Mouse (Mus musculus): ENCODE data around the gene Gsto2. TPM values are rescaled to one million over a fixed set of nuclear protein-coding genes. Genes with fewer than 3 reads are reported as not detected.
A peak's percentile ranks its signal among the peaks of the same experiment; 100 is the strongest.

The Gsto2 gene
- polyA plus RNA-seq, 1 experiment from 2014 or later = 1.1 TPM

DNA sequence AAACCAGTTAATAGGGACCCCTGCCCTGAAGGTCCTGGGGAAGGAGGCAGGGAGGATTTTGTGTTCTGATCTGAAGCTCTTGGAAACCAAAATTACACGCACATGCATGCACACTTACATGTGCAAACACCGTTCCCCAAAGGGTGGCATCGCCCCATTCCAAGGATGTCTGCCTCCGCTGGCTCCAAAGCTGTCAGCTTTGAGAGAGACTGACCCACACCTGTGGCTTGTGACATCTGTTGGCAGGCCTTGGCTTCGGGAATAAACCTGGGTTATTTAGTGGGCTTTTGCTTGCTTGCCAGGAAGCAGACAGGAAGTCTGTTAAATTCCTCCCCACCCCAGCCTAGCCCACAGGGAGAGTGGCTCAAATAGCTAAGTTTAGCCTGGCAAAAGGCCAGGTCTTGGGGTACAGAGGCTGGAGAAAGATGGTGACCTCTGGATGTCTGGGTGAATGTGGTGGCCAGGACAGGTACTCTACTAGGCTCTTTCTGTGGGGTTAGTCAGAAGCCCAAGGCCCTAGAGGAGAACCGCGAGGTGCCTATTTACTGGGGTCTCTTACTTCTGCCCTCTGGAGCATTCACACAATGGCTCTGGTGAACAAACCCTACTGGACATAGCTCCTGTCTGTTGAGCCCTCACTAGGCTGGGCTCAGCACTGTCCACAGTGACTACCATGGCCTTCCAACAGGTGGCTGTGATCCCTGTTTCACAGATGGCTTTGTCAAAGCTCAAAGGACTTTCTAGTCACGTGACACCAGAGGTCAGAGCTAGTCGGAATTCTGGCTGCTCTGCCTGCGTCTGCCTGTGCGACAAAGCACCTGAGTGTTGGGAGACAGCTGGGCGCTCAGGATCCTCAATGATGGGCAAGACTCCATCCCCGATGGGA is 37.2 kb downstream of the Gsto2 start:
- Histone ChIP-seq H3K9ac (no peak overlapping the region), H3K9me3 (no peaks in the 10 kb centered on the region), H3K4me3 (no peak overlapping the region), H3K36me3 (peaks cover 3% of the 10 kb centered on the region), H3K27me3 (no peaks in the 10 kb centered on the region), H3K4me2 (no peak overlapping the region), H3K27ac (no peak overlapping the region), H3K4me1 (replicated peaks) (peaks cover 34% of the 10 kb centered on the region)
- WGBS = 77% methylated on average over 13 of the region's 13 CpGs
- ATAC-seq (ENCODE audit: low FRiP score) = no peak

DNA sequence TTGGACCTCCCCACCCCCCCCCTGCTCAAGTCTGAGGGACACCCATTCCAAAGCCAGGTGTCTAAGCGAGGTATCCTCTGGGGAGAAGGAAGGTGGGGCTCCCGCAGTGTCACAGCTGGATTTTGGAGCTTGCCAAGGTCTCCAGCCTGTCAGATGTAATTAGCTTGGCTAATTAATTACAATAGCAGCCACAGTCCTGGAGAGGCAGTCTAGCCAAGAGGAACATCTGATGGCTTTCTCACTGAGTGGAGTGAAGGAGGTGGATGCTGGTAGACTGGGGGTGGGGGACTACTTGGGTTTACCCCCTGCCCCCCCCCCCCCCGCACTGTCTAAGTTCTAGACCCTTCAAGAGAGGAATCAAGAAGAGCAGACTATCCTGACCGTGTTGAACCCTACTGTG is 38.3 kb downstream of the Gsto2 start:
- Histone ChIP-seq H3K4me1 (replicated peaks) (peaks cover 38% of the 10 kb centered on the region), H3K9ac (no peak overlapping the region), H3K36me3 (no peaks in the 10 kb centered on the region), H3K27me3 (no peaks in the 10 kb centered on the region), H3K9me3 (no peaks in the 10 kb centered on the region), H3K27ac (no peak overlapping the region), H3K4me2 (no peak overlapping the region), H3K4me3 (no peak overlapping the region)
- 0 out of 2 replicates have a peak, but pooled peaks have one; percentile 43 for ATAC-seq (ENCODE audit: low FRiP score)
- WGBS = 53% methylated on average over 4 of the region's 4 CpGs

DNA sequence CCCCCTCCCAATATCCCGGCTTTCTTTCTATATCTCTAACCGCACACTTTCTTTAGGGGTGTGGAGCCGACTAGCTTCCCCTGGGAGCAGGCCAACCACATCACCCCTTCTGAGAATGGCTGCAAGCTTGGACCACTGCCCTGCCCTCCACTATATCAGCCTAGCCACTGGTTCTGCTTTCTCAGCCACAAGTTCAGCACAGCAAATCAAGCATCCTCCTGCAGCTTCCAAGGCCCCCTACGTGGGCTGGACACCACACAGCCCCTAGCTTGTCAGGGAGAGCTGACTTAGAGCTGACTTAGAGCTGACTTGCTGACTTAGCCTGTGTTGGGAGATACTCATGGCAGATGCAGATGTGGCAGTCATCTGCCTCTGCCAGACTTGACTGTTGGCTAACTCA is 39.7 kb downstream of the Gsto2 start:
- Histone ChIP-seq H3K27me3 (no peaks in the 10 kb centered on the region), H3K9ac (no peak overlapping the region), H3K4me1 (replicated peaks) (peaks cover 52% of the 10 kb centered on the region), H3K27ac (no peak overlapping the region), H3K4me3 (no peak overlapping the region), H3K4me2 (no peak overlapping the region), H3K9me3 (no peaks in the 10 kb centered on the region), H3K36me3 (no peaks in the 10 kb centered on the region)
- no peak for ATAC-seq (ENCODE audit: low FRiP score)
- WGBS = 84% methylated on average over 4 of the region's 4 CpGs

- Histone ChIP-seq H3K4me2 (no peak overlapping the region), H3K27ac (no peak overlapping the region), H3K36me3 (no peaks in the 10 kb centered on the region), H3K27me3 (no peaks in the 10 kb centered on the region), H3K9ac (no peak overlapping the region), H3K9me3 (no peaks in the 10 kb centered on the region), H3K4me1 (replicated peaks) (peaks cover 57% of the 10 kb centered on the region), H3K4me3 (no peak overlapping the region)
- 91% methylated on average over 5 of the region's 5 CpGs for WGBS
- ATAC-seq (ENCODE audit: low FRiP score) = no peak
These were observed 40.3 kb downstream of the Gsto2 start for GRCm38 (mm10) chr19:47905603-47906002.

- Histone ChIP-seq H3K4me2 (no peak overlapping the region), H3K36me3 (no peaks in the 10 kb centered on the region), H3K9ac (no peak overlapping the region), H3K27ac (no peak overlapping the region), H3K27me3 (no peaks in the 10 kb centered on the region), H3K4me1 (replicated peaks) (peaks cover 50% of the 10 kb centered on the region), H3K4me3 (no peak overlapping the region), H3K9me3 (no peaks in the 10 kb centered on the region)
- WGBS = 95% methylated on average over 9 of the region's 9 CpGs
- no peak for ATAC-seq (ENCODE audit: low FRiP score)
These were observed 42.3 kb downstream of the Gsto2 start for GRCm38 (mm10) chr19:47907596-47907995.

DNA sequence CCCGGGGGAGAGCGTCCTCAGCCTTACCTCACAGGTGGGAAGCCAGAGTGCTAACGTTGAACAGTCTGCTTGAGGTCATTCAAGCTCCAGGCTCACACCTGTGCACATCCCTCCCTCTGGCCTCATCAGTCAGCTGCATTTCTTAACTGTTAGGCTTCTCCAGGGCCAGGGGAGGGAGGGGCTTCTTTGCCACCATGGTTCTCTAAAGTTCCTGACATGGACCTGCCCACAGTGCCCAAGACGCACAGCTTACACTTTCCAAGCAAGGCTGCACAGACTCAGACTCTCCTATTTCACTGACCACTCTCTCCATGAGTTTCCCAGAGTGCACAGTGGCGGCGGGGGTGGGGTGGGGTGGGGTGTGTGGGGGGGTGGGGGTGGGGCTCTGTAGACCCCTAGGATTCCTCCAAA is 43.6 kb downstream of the Gsto2 start:
- peak; percentile 50 for ATAC-seq (ENCODE audit: low FRiP score)
- no peaks in the 10 kb centered on the region for H3K36me3 ChIP-seq
- H3K27ac ChIP-seq = peak overlapping the region; percentile 98
- 34% methylated on average over 5 of the region's 6 CpGs for WGBS
- no peaks in the 10 kb centered on the region for H3K9me3 ChIP-seq
- H3K4me2 ChIP-seq = peak overlapping the region; percentile 60
- H3K9ac ChIP-seq = peak overlapping the region; percentile 82
- peaks cover 37% of the 10 kb centered on the region for H3K4me1 ChIP-seq (replicated peaks)
- H3K27me3 ChIP-seq = no peaks in the 10 kb centered on the region
- H3K4me3 ChIP-seq = peak overlapping the region; percentile 35; the same call in 1 of the 2 replicates

- WGBS = 0% methylated on average over 10 of the region's 10 CpGs
- ATAC-seq (ENCODE audit: low FRiP score) = peak; percentile 81
- H3K4me1 ChIP-seq (replicated peaks) = peaks cover 36% of the 10 kb centered on the region
These were observed 44.2 kb downstream of the Gsto2 start for GRCm38 (mm10) chr19:47909387-47910116.

GRCm38 (mm10) chr19:47910117-47910618 is 44.8 kb downstream of the Gsto2 start:
- 42% methylated on average over 4 of the region's 4 CpGs for WGBS
- Histone ChIP-seq H3K9me3 (no peaks in the 10 kb centered on the region), H3K4me2 (peak overlapping the region; percentile 60), H3K36me3 (no peaks in the 10 kb centered on the region), H3K27ac (peak overlapping the region; percentile 98), H3K9ac (peak overlapping the region; percentile 82), H3K4me3 (no peak overlapping the region), H3K27me3 (no peaks in the 10 kb centered on the region), H3K4me1 (replicated peaks) (peaks cover 32% of the 10 kb centered on the region)
- peak; percentile 7; the same call in 1 of the 2 replicates for ATAC-seq (ENCODE audit: low FRiP score)

More at GRCm38 (mm10) chr19:47909387-47910116, 44.2 kb downstream of the Gsto2 start:
- H3K9ac ChIP-seq = peak overlapping the region; percentile 82
- no peaks in the 10 kb centered on the region for H3K36me3 ChIP-seq
- H3K27ac ChIP-seq = peak overlapping the region; percentile 98
- no peaks in the 10 kb centered on the region for H3K27me3 ChIP-seq
- peak overlapping the region; percentile 60 for H3K4me2 ChIP-seq
- H3K4me3 ChIP-seq = peak overlapping the region; percentile 35
- H3K9me3 ChIP-seq = no peaks in the 10 kb centered on the region

DNA sequence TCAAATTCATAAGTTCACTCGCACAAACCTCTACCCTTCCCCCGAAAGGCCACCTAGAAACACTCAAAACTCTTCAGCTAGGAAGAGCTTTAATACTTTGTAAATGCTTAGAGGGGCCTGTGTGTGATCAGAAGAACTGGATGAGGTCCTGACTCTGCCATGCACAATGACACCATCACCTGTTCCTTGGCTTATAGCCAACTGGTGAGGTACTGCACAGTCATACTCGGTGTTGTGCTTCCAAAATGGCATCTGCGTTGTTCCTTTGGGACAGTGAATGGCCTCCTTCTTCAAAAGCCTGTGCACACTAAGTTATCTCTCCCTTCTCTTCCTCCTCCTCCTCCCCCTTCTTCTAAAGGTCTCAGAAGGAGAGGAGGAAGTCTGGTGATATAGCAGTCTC is 45.4 kb downstream of the Gsto2 start:
- H3K4me2 ChIP-seq = no peak overlapping the region
- peak overlapping the region; percentile 98; the same call in 1 of the 2 replicates for H3K27ac ChIP-seq
- no peak overlapping the region for H3K9ac ChIP-seq
- H3K36me3 ChIP-seq = no peaks in the 10 kb centered on the region
- no peak overlapping the region for H3K4me3 ChIP-seq
- no peaks in the 10 kb centered on the region for H3K27me3 ChIP-seq
- WGBS = 89% methylated on average over 4 of the region's 4 CpGs
- ATAC-seq (ENCODE audit: low FRiP score) = no peak
- H3K4me1 ChIP-seq (replicated peaks) = peaks cover 28% of the 10 kb centered on the region
- no peaks in the 10 kb centered on the region for H3K9me3 ChIP-seq

GRCm38 (mm10) chr19:47913344-47913743 is 48.0 kb downstream of the Gsto2 start:
- no peak overlapping the region for H3K9ac ChIP-seq
- peaks cover 47% of the 10 kb centered on the region for H3K4me1 ChIP-seq (replicated peaks)
- 96% methylated on average over 7 of the region's 7 CpGs for WGBS
- no peaks in the 10 kb centered on the region for H3K27me3 ChIP-seq
- ATAC-seq (ENCODE audit: low FRiP score) = no peak
- no peaks in the 10 kb centered on the region for H3K36me3 ChIP-seq
- no peak overlapping the region for H3K4me2 ChIP-seq
- H3K9me3 ChIP-seq = no peaks in the 10 kb centered on the region
- no peak overlapping the region for H3K4me3 ChIP-seq
- no peak overlapping the region for H3K27ac ChIP-seq

DNA sequence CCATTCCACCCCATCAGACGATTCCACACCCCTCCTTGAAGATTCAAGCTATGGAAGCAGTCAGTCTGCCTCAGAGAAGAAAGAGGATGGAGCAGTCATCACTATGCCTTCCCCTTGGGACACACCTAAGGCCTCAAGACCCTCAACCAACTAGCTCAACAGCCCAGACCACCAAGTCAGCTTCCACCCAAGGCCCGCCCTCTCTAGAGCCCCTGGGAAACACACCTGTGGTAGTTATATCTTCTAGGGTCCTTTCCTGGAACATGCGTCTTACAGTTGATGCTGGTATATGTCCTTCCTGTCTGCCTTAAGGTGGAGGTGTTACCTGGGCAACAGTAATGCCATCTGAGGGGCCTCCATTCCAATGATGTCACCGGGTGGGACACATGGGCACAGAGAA is 48.9 kb downstream of the Gsto2 start:
- Histone ChIP-seq H3K27ac (no peak overlapping the region), H3K4me2 (no peak overlapping the region), H3K9ac (no peak overlapping the region), H3K27me3 (no peaks in the 10 kb centered on the region), H3K9me3 (no peaks in the 10 kb centered on the region), H3K36me3 (no peaks in the 10 kb centered on the region), H3K4me3 (no peak overlapping the region), H3K4me1 (replicated peaks) (peaks cover 44% of the 10 kb centered on the region)
- 94% methylated on average over 4 of the region's 4 CpGs for WGBS
- ATAC-seq (ENCODE audit: low FRiP score) = no peak

GRCm38 (mm10) chr19:47915251-47915650 is 49.9 kb downstream of the Gsto2 start:
- H3K9me3 ChIP-seq = no peaks in the 10 kb centered on the region
- no peaks in the 10 kb centered on the region for H3K36me3 ChIP-seq
- WGBS = 85% methylated on average over 4 of the region's 4 CpGs
- H3K4me1 ChIP-seq (replicated peaks) = peaks cover 38% of the 10 kb centered on the region
- H3K27me3 ChIP-seq = no peaks in the 10 kb centered on the region
- no peak overlapping the region for H3K27ac ChIP-seq
- H3K9ac ChIP-seq = no peak overlapping the region
- H3K4me3 ChIP-seq = no peak overlapping the region
- H3K4me2 ChIP-seq = no peak overlapping the region
- no peak for ATAC-seq (ENCODE audit: low FRiP score)

All from hindbrain, embryonic 13.5 days (tissue).